Mouse (Mus musculus) liver, embryonic 14.5 days (tissue): Measurements from ENCODE around the gene Plod2. TPM values are rescaled to one million over a fixed set of nuclear protein-coding genes. Genes with fewer than 3 reads are reported as not detected.

Experiments used
- ATAC-seq: fragments of 200-750 bp; cut with Nextera tagmentation; 2 replicates; pipeline ENCODE4 v1.8.0; 2017; ENCODE audit warnings: moderate number of reproducible peaks, mild to moderate bottlenecking, moderate library complexity; ENCODE audit not compliant: insufficient read depth
- DNase-seq, 3 experiments: peaks; one replicate each; pipeline ENCODE4 v3.0.0-alpha.2; 2012 to 2013; ENCODE audit warnings: low read depth in 3 of 3, low spot score in 3 of 3
- H3K27ac ChIP-seq: fragments of 300-500 bp; sonication (generic); 2 replicates; pipeline ENCODE4 v1.5.1; 2014; ENCODE audit warnings: moderate library complexity, mild to moderate bottlenecking, control low read depth, inconsistent platforms
- H3K27me3 ChIP-seq: fragments of 300-500 bp; sonication (generic); 2 replicates; pipeline ENCODE4 v1.6.1; 2014; ENCODE audit warnings: mild to moderate bottlenecking, low read length, moderate library complexity; ENCODE audit not compliant: control insufficient read depth, insufficient read depth
- H3K36me3 ChIP-seq: fragments of 300-500 bp; sonication (generic); replicated peaks from 2 replicates; pipeline ENCODE4 v1.6.1; 2014; ENCODE audit warnings: low read depth; ENCODE audit not compliant: control insufficient read depth, insufficient read depth
- H3K4me1 ChIP-seq, 2 experiments: fragments of 200-500 bp in 1 of 2; fragments of 300-500 bp in 1 of 2; sonication (generic) in 1 of 2; replicated peaks; 2 replicates each; pipeline ENCODE4 v1.6.1; 2012 to 2014; ENCODE audit warnings: antibody characterized with exemption in 1 of 2, inconsistent platforms in 1 of 2, low read length in 1 of 2; ENCODE audit not compliant: control insufficient read depth in 2 of 2, insufficient read depth in 2 of 2
- H3K4me2 ChIP-seq: fragments of 300-500 bp; sonication (generic); 2 replicates; pipeline ENCODE4 v1.6.1; 2014; ENCODE audit warnings: low read depth, mild to moderate bottlenecking, control low read depth, moderate library complexity
- H3K4me3 ChIP-seq, 2 experiments: fragments of 200-500 bp in 1 of 2; fragments of 300-500 bp in 1 of 2; sonication (generic) in 1 of 2; 2 replicates each; pipeline ENCODE4 v1.5.1; 2012 to 2014; ENCODE audit warnings: low read depth in 2 of 2, low read length in 2 of 2, mild to moderate bottlenecking in 2 of 2, control low read depth in 1 of 2, inconsistent platforms in 1 of 2, moderate library complexity in 1 of 2; ENCODE audit not compliant: insufficient read depth in 1 of 2
- H3K9ac ChIP-seq: fragments of 300-500 bp; sonication (generic); replicated peaks from 2 replicates; pipeline ENCODE4 v1.6.1; 2014; ENCODE audit warnings: mild to moderate bottlenecking, control low read depth, moderate library complexity
- H3K9me3 ChIP-seq: fragments of 300-500 bp; sonication (generic); 2 replicates; pipeline ENCODE4 v1.6.1; 2016; ENCODE audit warnings: low read length, mixed read lengths; ENCODE audit not compliant: control insufficient read depth
- CTCF ChIP-seq: IDR thresholded peaks from 2 replicates; pipeline ENCODE4 v1.5.1; 2016; ENCODE audit warnings: antibody characterized with exemption, low read depth, control low read depth
- EP300 ChIP-seq: IDR thresholded peaks from 2 replicates; pipeline ENCODE4 v1.6.1; 2016; ENCODE audit warnings: antibody characterized with exemption, low read depth
- WGBS: fragments of 180-500 bp; shearing (Covaris S2); extraction: QIAGEN DNeasy Blood & Tissue Kit; methylation state at CpG from one replicate; pipeline ENCODE4 v1.1.7; 2014; ENCODE audit not compliant: insufficient replicate concordance; 5-methylcytosine and 5-hydroxymethylcytosine counted together
- polyA plus RNA-seq, 2 experiments: library from polyadenylated mRNA; depleted of rRNA in 1 of 2; stranded (reverse) in 1 of 2; unstranded in 1 of 2; fragments of >200 nt; fragmentation: Nextera tagmentation in 1 of 2; extraction: Ambion mirVana in 1 of 2; gene quantifications; 2 replicates each; pipeline versions ENCODE4 v1.2.1 to v1.2.3; 2012 to 2014

The Plod2 gene
- polyA plus RNA-seq, 2 experiments = 1.7 to 2.1 TPM

GRCm38 (mm10) chr9:92538216-92538615 lies 3.8 kb upstream of the Plod2 start:
- Histone ChIP-seq H3K4me1 (no peaks in the 10 kb centered on the region; a peak in 1 of 4 replicates), H3K4me3 (no peak overlapping the region), H3K9me3 (no peaks in the 10 kb centered on the region), H3K9ac (no peak overlapping the region), H3K27ac (no peak overlapping the region), H3K27me3 (peaks cover 5% of the 10 kb centered on the region), H3K4me2 (no peak overlapping the region), H3K36me3 (no peaks in the 10 kb centered on the region)
- no peak for ATAC-seq
- TF ChIP-seq CTCF = no peak
- TF ChIP-seq EP300 = no peak
- WGBS = 63% methylated on average over 6 of the region's 6 CpGs
- DNase-seq = no peak

DNA sequence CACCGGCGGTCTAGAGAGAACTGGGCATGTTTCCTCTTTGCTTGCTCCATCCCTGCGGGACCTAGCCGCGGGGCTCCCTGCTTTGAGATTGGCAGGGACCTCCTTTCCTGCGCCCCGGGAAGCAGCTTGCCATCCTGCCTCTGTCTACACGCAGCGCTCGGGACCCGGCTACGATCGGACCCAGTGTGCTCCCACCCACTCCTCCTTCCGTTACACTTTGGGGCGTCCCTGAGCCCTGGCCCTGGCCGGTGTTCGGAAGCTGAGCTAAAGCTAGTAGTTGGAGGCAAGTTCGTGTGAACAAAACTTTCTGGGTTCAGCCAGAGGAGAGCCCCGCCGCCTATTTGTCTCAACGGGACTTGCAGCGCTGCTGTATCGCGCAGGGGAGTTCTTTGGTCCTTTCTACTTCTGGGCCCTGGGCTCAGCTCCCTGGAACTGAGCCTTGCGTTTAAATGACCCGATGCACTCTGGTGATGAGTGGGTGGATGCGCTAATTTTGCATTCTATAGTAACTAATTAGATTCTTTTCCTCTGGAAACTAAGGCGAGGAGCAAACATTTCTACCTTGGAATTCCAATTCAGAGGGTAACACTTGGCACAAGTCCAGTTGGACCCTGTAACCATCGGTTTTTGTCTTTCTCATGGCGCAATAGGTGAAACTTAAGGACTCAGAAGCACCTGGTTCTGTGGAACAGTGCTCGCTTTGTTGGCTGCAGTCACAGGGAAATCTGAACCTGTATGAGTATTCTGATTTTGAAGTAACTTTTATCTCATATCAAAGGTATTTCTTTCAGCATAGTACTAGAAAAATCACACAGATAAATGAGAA lies 781 bp downstream of the Plod2 start:
- H3K36me3 ChIP-seq = no peaks in the 10 kb centered on the region
- ATAC-seq (peak; percentile 27; the same call in 1 of the 2 replicates), DNase-seq (no peak)
- H3K4me3 ChIP-seq = peak overlapping the region; percentile 47 to 54
- peak overlapping the region; percentile 70 for H3K4me2 ChIP-seq
- H3K27ac ChIP-seq = no peak overlapping the region
- no peaks in the 10 kb centered on the region; a peak in 1 of 4 replicates for H3K4me1 ChIP-seq
- no peaks in the 10 kb centered on the region for H3K9me3 ChIP-seq
- H3K9ac ChIP-seq = no peak overlapping the region
- WGBS = 6% methylated on average over 31 of the region's 31 CpGs
- peaks cover 5% of the 10 kb centered on the region for H3K27me3 ChIP-seq
- TF ChIP-seq EP300 (no peak), CTCF (no peak)

DNA sequence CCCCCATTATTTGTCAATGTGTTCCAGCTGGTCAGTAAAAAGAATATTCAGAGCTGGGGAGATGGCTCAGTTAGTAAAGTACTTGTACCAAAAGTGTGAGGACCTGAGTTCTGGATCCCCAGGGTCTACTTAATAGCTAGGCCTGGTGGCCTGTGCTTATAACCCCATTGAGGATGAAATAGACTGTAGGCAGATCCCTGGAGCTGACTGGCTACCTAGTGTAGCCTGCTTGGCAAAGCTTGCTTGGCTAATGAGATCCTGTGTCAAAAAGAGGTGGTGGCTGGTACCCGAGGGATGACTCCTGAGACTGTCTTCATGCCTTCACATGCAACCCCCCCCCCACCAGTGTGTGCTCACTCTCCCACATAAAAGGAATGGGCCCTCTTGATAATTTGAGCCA lies 2.1 kb downstream of the Plod2 start:
- H3K4me3 ChIP-seq = no peak overlapping the region
- H3K27me3 ChIP-seq = peaks cover 5% of the 10 kb centered on the region
- H3K9ac ChIP-seq = no peak overlapping the region
- no peak overlapping the region for H3K4me2 ChIP-seq
- no peak overlapping the region for H3K27ac ChIP-seq
- H3K36me3 ChIP-seq = no peaks in the 10 kb centered on the region
- H3K9me3 ChIP-seq = no peaks in the 10 kb centered on the region
- 54% methylated on average over 1 of the region's 1 CpGs for WGBS
- no peaks in the 10 kb centered on the region; a peak in 1 of 4 replicates for H3K4me1 ChIP-seq
- TF ChIP-seq EP300 = no peak
- no peak for TF ChIP-seq CTCF
- DNase-seq (no peak), ATAC-seq (no peak)

DNA sequence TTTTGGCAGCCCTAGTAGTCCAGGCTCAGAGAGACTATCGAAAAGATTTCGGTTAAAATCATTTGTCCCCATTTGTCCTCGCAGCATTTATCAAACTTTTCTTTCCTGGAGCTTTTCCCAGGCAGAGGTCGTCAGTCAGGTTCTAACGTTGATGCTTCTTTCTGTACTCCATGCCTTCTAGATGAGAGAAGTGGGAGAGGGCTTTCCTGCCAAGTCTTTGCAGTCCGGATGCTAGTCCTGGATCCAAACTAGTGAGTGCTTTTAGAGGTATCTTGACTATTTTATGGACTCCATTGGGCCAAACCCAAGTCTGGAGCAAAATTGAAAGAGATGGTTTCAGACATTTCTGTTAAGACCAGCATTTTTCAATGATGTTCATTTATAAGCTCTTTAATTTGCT lies 3.0 kb downstream of the Plod2 start:
- H3K4me2 ChIP-seq = no peak overlapping the region

DNA sequence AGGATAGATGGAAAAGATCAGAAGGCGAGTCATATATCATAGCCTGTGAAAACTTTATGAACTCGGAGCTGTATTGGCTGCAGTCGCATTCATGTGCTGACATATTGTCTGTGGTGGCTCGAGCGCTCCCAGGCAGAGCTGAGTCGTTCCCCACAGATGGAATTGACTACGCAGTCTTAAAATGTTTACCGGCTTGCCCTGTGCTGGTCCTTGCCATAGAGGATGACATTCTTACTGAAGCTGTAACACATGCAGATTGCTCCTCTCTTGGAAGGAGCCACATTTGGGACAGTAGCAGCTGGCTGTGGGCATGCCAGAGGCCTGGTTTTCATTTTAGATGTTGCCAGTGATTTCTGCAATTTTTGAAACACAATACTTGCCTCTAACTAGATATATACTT lies 4.4 kb downstream of the Plod2 start:
- DNase-seq = no peak
- Histone ChIP-seq H3K4me3 (no peak overlapping the region), H3K9me3 (no peaks in the 10 kb centered on the region), H3K27ac (no peak overlapping the region), H3K4me2 (no peak overlapping the region), H3K4me1 (no peaks in the 10 kb centered on the region; a peak in 1 of 4 replicates), H3K9ac (no peak overlapping the region), H3K36me3 (no peaks in the 10 kb centered on the region), H3K27me3 (peaks cover 2% of the 10 kb centered on the region; the same call in 1 of the 2 replicates)
- WGBS = 73% methylated on average over 8 of the region's 8 CpGs
- no peak for ATAC-seq
- TF ChIP-seq EP300 (no peak), CTCF (no peak)

More for the DNA sequence above, 3.0 kb downstream of the Plod2 start:
- H3K9ac ChIP-seq = no peak overlapping the region
- no peak for TF ChIP-seq EP300
- TF ChIP-seq CTCF = no peak
- WGBS = 66% methylated on average over 6 of the region's 6 CpGs
- H3K27me3 ChIP-seq = peaks cover 5% of the 10 kb centered on the region
- H3K27ac ChIP-seq = no peak overlapping the region
- no peaks in the 10 kb centered on the region; a peak in 1 of 4 replicates for H3K4me1 ChIP-seq
- H3K4me3 ChIP-seq = no peak overlapping the region
- no peak for ATAC-seq
- DNase-seq = no peak
- H3K36me3 ChIP-seq = no peaks in the 10 kb centered on the region
- no peaks in the 10 kb centered on the region for H3K9me3 ChIP-seq
